Mouse (Mus musculus): ENCODE results near the gene E2f4. TPM values are rescaled to one million over a fixed set of nuclear protein-coding genes. Genes with fewer than 3 reads are reported as not detected.
A peak's percentile ranks its signal among the peaks of the same experiment; 100 is the strongest.

Gene E2f4
- polyA plus RNA-seq, 1 experiment from 2014 or later = 44.9 TPM

GRCm38 (mm10) chr8:105259721-105260320 lies 37.6 kb upstream of the E2f4 start:
- H3K9me3 ChIP-seq (ENCODE audit: control insufficient read depth, low read length) = peaks cover 2% of the 10 kb centered on the region; the same call in 1 of the 2 replicates
- ATAC-seq = peak; percentile 56
- peak overlapping the region; percentile 55 for H3K4me2 ChIP-seq (ENCODE audit: low read length)
- H3K36me3 ChIP-seq (ENCODE audit: control insufficient read depth, insufficient read depth) = no peaks in the 10 kb centered on the region
- WGBS = 3% methylated on average over 30 of the region's 30 CpGs
- H3K9ac ChIP-seq (replicated peaks; ENCODE audit: low read depth, low read length) = 0 out of 2 replicates have a peak overlapping the region, but pooled peaks have one; percentile 13
- peaks cover 58% of the 10 kb centered on the region for H3K27me3 ChIP-seq (replicated peaks; ENCODE audit: control insufficient read depth, insufficient read depth, low read length)
- H3K27ac ChIP-seq (ENCODE audit: low read length) = no peak overlapping the region
- peak overlapping the region; percentile 35 for H3K4me3 ChIP-seq (replicated peaks; ENCODE audit: low read length)
- H3K4me1 ChIP-seq (replicated peaks; ENCODE audit: control insufficient read depth, insufficient read depth, low read length) = peaks cover 24% of the 10 kb centered on the region

- 58% methylated on average over 7 of the region's 7 CpGs for WGBS
Observed at GRCm38 (mm10) chr8:105260371-105261099, 36.9 kb upstream of the E2f4 start.

DNA sequence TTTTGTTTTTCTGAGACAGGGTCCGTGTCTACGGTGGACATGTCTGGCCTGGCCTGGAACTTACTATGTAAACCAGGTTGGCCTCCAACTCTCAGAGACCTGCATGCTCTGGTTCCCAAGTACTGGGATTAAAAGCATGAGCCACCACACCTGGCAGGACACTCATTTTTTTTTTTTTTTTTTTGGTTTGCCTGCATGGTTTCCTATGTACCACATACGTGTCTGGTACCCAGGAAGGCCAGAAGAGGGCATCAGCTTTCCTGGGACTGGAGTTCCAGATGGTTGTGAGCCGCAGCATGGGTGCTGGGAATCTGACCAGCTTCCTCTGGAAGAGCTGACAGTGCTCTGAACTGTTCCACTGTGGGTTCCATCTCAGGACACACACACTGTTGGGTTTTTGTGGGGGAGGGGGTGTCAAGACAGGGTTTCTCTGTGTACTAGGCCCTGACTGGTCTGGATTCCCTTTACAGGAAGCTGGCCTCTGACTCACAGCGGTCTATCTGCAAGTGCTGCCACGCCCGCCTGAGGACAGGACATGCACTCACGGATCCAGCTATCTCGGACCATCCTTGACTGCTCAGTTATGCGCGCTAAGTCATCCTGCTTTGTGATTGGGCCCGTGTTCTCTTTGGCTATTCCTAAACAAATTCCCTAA lies 36.0 kb upstream of the E2f4 start:
- ATAC-seq = no peak
- WGBS = 87% methylated on average over 12 of the region's 12 CpGs

More at GRCm38 (mm10) chr8:105260371-105261099, 36.9 kb upstream of the E2f4 start:
- Histone ChIP-seq H3K9me3 (ENCODE audit: control insufficient read depth, low read length) (peaks cover 2% of the 10 kb centered on the region; the same call in 1 of the 2 replicates), H3K4me1 (replicated peaks; ENCODE audit: control insufficient read depth, insufficient read depth, low read length) (peaks cover 24% of the 10 kb centered on the region), H3K27ac (ENCODE audit: low read length) (no peak overlapping the region), H3K9ac (replicated peaks; ENCODE audit: low read depth, low read length) (no peak overlapping the region), H3K36me3 (ENCODE audit: control insufficient read depth, insufficient read depth) (no peaks in the 10 kb centered on the region), H3K4me2 (ENCODE audit: low read length) (no peak overlapping the region), H3K27me3 (replicated peaks; ENCODE audit: control insufficient read depth, insufficient read depth, low read length) (peaks cover 60% of the 10 kb centered on the region), H3K4me3 (replicated peaks; ENCODE audit: low read length) (no peak overlapping the region)
- no peak for ATAC-seq

GRCm38 (mm10) chr8:105263244-105263912 lies 34.1 kb upstream of the E2f4 start:
- peaks cover 5% of the 10 kb centered on the region for H3K9me3 ChIP-seq (ENCODE audit: control insufficient read depth, low read length)
- peaks cover 78% of the 10 kb centered on the region for H3K27me3 ChIP-seq (replicated peaks; ENCODE audit: control insufficient read depth, insufficient read depth, low read length)
- no peak overlapping the region for H3K9ac ChIP-seq (replicated peaks; ENCODE audit: low read depth, low read length)
- 38% methylated on average over 16 of the region's 16 CpGs for WGBS
- H3K4me1 ChIP-seq (replicated peaks; ENCODE audit: control insufficient read depth, insufficient read depth, low read length) = peaks cover 29% of the 10 kb centered on the region
- no peak overlapping the region for H3K27ac ChIP-seq (ENCODE audit: low read length)
- no peak overlapping the region; the same call in 1 of the 2 replicates for H3K4me3 ChIP-seq (replicated peaks; ENCODE audit: low read length)
- no peak for ATAC-seq
- no peak overlapping the region for H3K4me2 ChIP-seq (ENCODE audit: low read length)
- H3K36me3 ChIP-seq (ENCODE audit: control insufficient read depth, insufficient read depth) = no peaks in the 10 kb centered on the region

More for the DNA sequence above, 36.0 kb upstream of the E2f4 start:
- H3K27me3 ChIP-seq (replicated peaks; ENCODE audit: control insufficient read depth, insufficient read depth, low read length) = peaks cover 66% of the 10 kb centered on the region
- no peak overlapping the region for H3K27ac ChIP-seq (ENCODE audit: low read length)
- peaks cover 5% of the 10 kb centered on the region for H3K9me3 ChIP-seq (ENCODE audit: control insufficient read depth, low read length)
- H3K4me3 ChIP-seq (replicated peaks; ENCODE audit: low read length) = no peak overlapping the region
- H3K36me3 ChIP-seq (ENCODE audit: control insufficient read depth, insufficient read depth) = no peaks in the 10 kb centered on the region
- peaks cover 24% of the 10 kb centered on the region for H3K4me1 ChIP-seq (replicated peaks; ENCODE audit: control insufficient read depth, insufficient read depth, low read length)
- no peak overlapping the region for H3K4me2 ChIP-seq (ENCODE audit: low read length)
- H3K9ac ChIP-seq (replicated peaks; ENCODE audit: low read depth, low read length) = no peak overlapping the region

DNA sequence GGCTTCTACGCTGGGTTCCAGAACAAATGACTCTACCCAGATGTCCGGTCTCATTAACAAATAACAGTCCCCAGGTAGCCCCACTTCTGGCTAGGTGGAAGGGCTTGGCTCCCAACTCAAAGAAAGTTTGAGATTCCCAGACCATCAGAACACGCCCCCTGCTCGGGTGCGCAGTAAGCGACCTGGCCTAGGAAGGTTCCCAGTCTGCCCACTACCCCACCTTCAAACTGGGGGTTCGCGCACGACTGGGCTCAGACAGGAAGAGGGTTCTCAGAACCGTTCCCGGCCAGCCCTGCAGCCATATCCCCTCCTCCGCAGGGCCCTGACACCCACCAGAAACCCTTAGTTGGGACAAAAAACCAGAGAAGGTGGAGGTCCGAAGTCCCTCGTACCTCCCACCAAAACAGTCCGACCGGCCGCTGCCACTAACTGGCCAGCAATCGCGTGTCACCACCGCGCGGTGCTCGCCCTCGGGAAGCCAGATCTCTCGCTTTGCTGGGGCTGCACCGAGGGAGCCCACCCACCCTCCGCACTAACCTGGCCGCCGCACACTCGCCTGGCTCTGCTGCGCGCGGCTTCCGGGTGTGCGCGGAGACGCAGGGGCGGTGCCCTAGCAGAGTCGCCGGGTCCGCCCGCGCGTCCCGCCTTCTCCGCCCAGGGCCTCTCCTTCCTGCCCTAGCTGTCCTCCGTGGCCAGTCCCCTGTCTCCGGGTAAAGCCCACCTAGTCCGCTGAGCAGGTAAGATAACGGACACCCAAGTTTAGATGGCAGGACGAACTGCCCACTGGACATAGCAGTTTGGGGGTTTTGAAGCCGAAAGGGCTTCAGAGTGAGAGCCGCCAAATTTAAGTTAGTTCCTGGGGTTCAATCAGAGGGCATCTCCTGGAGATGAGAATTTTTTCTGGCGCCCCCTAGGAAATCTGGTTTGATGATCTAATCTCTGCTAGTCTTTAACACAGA lies 33.2 kb upstream of the E2f4 start, which contains the start of the genes Tradd and Fbxl8:
Tradd (minus strand) TSS at position 586 of the 959 bp plus-strand sequence.
Fbxl8 (plus strand) TSS at position 625 of the 959 bp plus-strand sequence.
- Histone ChIP-seq H3K4me1 (replicated peaks; ENCODE audit: control insufficient read depth, insufficient read depth, low read length) (peaks cover 29% of the 10 kb centered on the region), H3K9ac (replicated peaks; ENCODE audit: low read depth, low read length) (peak within 1 kb of the TSS; percentile 73), H3K27ac (ENCODE audit: low read length) (no peak within 1 kb of the TSS), H3K4me2 (ENCODE audit: low read length) (peak within 1 kb of the TSS; percentile 89), H3K27me3 (replicated peaks; ENCODE audit: control insufficient read depth, insufficient read depth, low read length) (peaks cover 78% of the 10 kb centered on the region), H3K9me3 (ENCODE audit: control insufficient read depth, low read length) (peaks cover 5% of the 10 kb centered on the region), H3K4me3 (replicated peaks; ENCODE audit: low read length) (peak within 1 kb of the TSS; percentile 73), H3K36me3 (ENCODE audit: control insufficient read depth, insufficient read depth) (no peaks in the 10 kb centered on the region)
- peak; percentile 34 for ATAC-seq
- WGBS = under 1% methylated on average over 48 of the region's 54 CpGs

GRCm38 (mm10) chr8:105265128-105265527 lies 32.3 kb upstream of the E2f4 start:
- no peak for ATAC-seq
- Histone ChIP-seq H3K4me1 (replicated peaks; ENCODE audit: control insufficient read depth, insufficient read depth, low read length) (peaks cover 29% of the 10 kb centered on the region), H3K9me3 (ENCODE audit: control insufficient read depth, low read length) (peaks cover 5% of the 10 kb centered on the region), H3K4me2 (ENCODE audit: low read length) (peak overlapping the region; percentile 89), H3K27me3 (replicated peaks; ENCODE audit: control insufficient read depth, insufficient read depth, low read length) (peaks cover 79% of the 10 kb centered on the region), H3K36me3 (ENCODE audit: control insufficient read depth, insufficient read depth) (no peaks in the 10 kb centered on the region), H3K4me3 (replicated peaks; ENCODE audit: low read length) (peak overlapping the region; percentile 73), H3K9ac (replicated peaks; ENCODE audit: low read depth, low read length) (no peak overlapping the region; the same call in 1 of the 2 replicates), H3K27ac (ENCODE audit: low read length) (no peak overlapping the region)
- WGBS = 16% methylated on average over 10 of the region's 10 CpGs

DNA sequence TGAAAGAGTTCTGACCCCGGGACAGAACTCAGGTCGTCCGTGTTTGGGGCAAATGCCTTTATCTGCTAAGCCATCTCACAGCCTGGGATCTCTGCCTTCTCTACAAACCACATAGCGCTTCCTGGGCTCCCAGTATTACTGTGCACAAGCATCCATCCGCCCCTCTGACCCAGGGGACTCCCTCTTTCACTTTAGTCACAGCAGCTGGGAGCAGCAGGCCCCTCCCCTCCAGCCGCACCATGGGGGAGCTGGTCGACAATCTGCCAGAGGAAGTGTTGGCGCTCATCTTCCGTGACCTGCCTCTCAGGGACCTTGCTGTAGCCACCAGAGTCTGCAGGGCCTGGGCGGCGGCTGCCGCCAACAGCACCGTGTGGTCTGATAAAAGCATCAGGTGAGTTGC lies 30.7 kb upstream of the E2f4 start:
- Histone ChIP-seq H3K4me1 (replicated peaks; ENCODE audit: control insufficient read depth, insufficient read depth, low read length) (peaks cover 35% of the 10 kb centered on the region), H3K4me2 (ENCODE audit: low read length) (no peak overlapping the region), H3K36me3 (ENCODE audit: control insufficient read depth, insufficient read depth) (no peaks in the 10 kb centered on the region), H3K9me3 (ENCODE audit: control insufficient read depth, low read length) (peaks cover 3% of the 10 kb centered on the region; the same call in 1 of the 2 replicates), H3K4me3 (replicated peaks; ENCODE audit: low read length) (no peak overlapping the region), H3K27me3 (replicated peaks; ENCODE audit: control insufficient read depth, insufficient read depth, low read length) (peaks cover 79% of the 10 kb centered on the region), H3K27ac (ENCODE audit: low read length) (no peak overlapping the region), H3K9ac (replicated peaks; ENCODE audit: low read depth, low read length) (no peak overlapping the region)
- no peak for ATAC-seq
- 6% methylated on average over 13 of the region's 13 CpGs for WGBS

DNA sequence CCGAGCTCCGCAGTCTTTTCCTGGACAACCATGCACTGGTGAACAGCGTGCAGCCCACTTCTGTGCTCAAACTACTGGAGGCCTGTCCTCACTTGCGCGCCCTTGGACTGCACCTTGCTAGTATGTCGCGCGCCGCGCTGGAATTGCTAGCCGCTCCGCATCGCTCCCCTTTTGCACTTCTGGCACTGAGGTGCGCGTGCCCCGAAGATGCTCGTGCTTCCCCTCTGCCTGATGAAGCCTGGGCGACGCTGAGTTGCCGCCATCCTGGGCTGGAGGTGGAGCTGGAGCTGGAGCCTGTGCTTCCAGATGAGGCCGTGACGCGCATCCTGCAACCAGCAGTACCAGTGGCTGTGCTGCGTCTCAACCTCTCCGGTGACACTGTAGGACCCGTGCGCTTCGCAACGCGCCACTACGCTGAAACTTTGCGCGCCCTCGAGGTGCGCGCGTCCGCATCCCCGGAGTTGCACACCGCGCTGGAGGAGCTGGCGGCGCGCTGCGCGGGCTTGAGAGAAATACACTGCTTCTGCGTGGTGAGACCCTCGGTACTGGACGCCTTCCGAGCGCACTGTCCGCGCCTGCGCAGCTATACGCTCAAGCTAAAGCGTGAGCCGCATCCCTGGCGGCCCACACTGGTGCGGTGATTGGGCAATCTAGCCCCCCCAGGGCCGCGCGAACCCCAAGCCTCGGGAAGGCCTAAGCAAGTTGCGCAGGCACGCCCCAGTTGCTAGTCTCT lies 29.0 kb upstream of the E2f4 start:
- Histone ChIP-seq H3K9ac (replicated peaks; ENCODE audit: low read depth, low read length) (peak overlapping the region; percentile 61), H3K27ac (ENCODE audit: low read length) (no peak overlapping the region), H3K27me3 (replicated peaks; ENCODE audit: control insufficient read depth, insufficient read depth, low read length) (peaks cover 92% of the 10 kb centered on the region), H3K4me2 (ENCODE audit: low read length) (peak overlapping the region; percentile 90), H3K9me3 (ENCODE audit: control insufficient read depth, low read length) (peaks cover 3% of the 10 kb centered on the region; the same call in 1 of the 2 replicates), H3K4me1 (replicated peaks; ENCODE audit: control insufficient read depth, insufficient read depth, low read length) (peaks cover 35% of the 10 kb centered on the region), H3K36me3 (ENCODE audit: control insufficient read depth, insufficient read depth) (no peaks in the 10 kb centered on the region), H3K4me3 (replicated peaks; ENCODE audit: low read length) (peak overlapping the region; percentile 57)
- WGBS = under 1% methylated on average over 65 of the region's 65 CpGs
- ATAC-seq = peak; percentile 92
